Mouse (Mus musculus) neural tube, embryonic 13.5 days (tissue): Measurements from ENCODE around the gene Dnah8. TPM values are rescaled to one million over a fixed set of nuclear protein-coding genes. Genes with fewer than 3 reads are reported as not detected.
A peak's percentile ranks its signal among the peaks of the same experiment; 100 is the strongest.

ENCODE experiments used
- ATAC-seq: fragments of 200-750 bp; cut with Nextera tagmentation; 2 replicates; pipeline ENCODE4 v1.8.0; 2017; ENCODE audit warnings: low read depth, mild to moderate bottlenecking, moderate TSS enrichment, moderate library complexity
- H3K27ac ChIP-seq: fragments of 300-500 bp; sonication (generic); replicated peaks from 2 replicates; pipeline ENCODE4 v1.5.1; 2015; ENCODE audit warnings: moderate library complexity, mild to moderate bottlenecking, inconsistent platforms
- H3K27me3 ChIP-seq: fragments of 300-500 bp; sonication (generic); 2 replicates; pipeline ENCODE4 v1.6.1; 2015; ENCODE audit warnings: mild to moderate bottlenecking, inconsistent platforms
- H3K36me3 ChIP-seq: fragments of 300-500 bp; sonication (generic); 2 replicates; pipeline ENCODE4 v1.6.1; 2015; ENCODE audit warnings: mild to moderate bottlenecking, inconsistent platforms
- H3K4me1 ChIP-seq: fragments of 300-500 bp; sonication (generic); replicated peaks from 2 replicates; pipeline ENCODE4 v1.6.1; 2015; ENCODE audit warnings: inconsistent platforms
- H3K4me2 ChIP-seq: fragments of 300-500 bp; sonication (generic); 2 replicates; pipeline ENCODE4 v1.6.1; 2015; ENCODE audit warnings: inconsistent platforms, mild to moderate bottlenecking, moderate library complexity
- H3K4me3 ChIP-seq: fragments of 300-500 bp; sonication (generic); 2 replicates; pipeline ENCODE4 v1.5.1; 2015; ENCODE audit warnings: mild to moderate bottlenecking, inconsistent platforms
- H3K9ac ChIP-seq: fragments of 300-500 bp; sonication (generic); 2 replicates; pipeline ENCODE4 v1.6.1; 2015; ENCODE audit warnings: moderate library complexity, mild to moderate bottlenecking, inconsistent platforms
- H3K9me3 ChIP-seq: fragments of 300-500 bp; sonication (generic); 2 replicates; pipeline ENCODE4 v1.6.1; 2016; ENCODE audit warnings: inconsistent platforms
- WGBS: fragments of 180-500 bp; shearing (Covaris S2); methylation state at CpG from one replicate; pipeline ENCODE4 v1.1.7; 2015; 5-methylcytosine and 5-hydroxymethylcytosine counted together
- polyA plus RNA-seq: library from polyadenylated mRNA; unstranded; fragments of >200 nt; fragmentation: Nextera tagmentation; extraction: Ambion mirVana; gene quantifications from 2 replicates; pipeline ENCODE4 v1.2.1, GENCODE M21; 2015

The Dnah8 gene
- polyA plus RNA-seq, 1 experiment from 2014 or later = 1.2 TPM

DNA sequence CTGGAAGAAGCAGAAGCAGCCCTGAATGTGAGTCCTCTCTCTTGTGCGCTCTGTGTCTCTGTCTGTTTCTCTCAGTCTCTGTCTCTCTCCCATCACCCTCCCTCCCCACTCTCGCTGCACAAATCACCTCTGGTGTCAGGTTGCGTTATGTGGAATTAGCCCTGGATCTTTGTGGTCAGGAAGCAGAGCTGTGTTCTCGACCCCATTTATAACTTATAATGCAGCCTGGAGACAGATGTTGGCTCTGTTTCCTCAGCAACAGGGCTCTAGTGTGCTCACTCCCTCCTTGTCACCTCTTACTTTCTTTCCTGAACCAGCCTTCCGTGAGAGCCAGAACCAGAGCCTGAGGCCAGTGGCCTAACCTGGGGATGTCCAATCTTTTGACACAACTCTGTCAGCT, 150.9 kb downstream of the Dnah8 start:
- no peak overlapping the region for H3K9ac ChIP-seq
- no peaks in the 10 kb centered on the region for H3K9me3 ChIP-seq
- no peaks in the 10 kb centered on the region for H3K36me3 ChIP-seq
- H3K4me2 ChIP-seq = no peak overlapping the region
- ATAC-seq = no peak
- no peak overlapping the region for H3K4me3 ChIP-seq
- H3K27ac ChIP-seq = no peak overlapping the region
- H3K27me3 ChIP-seq = no peaks in the 10 kb centered on the region
- 43% methylated on average over 5 of the region's 5 CpGs for WGBS
- no peaks in the 10 kb centered on the region; the same call in 1 of the 2 replicates for H3K4me1 ChIP-seq

DNA sequence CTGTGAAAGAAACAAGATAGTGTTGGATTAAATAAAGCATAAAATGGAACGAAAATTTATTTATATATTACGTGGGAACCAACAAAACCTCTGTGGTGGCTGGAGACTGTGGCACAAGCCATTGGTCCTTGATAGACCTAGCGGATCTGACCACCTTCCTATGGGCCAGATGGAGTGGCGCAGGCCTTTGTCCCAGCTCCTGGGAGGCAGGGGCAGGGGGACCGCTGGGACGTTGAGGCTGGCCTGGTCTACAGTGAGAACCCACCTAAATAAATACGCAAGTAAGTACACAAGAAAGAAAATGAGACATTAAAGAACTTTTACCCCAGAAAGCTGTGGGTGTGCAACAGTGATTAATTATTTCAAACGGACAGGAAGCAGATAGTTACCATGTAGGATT, 156.9 kb downstream of the Dnah8 start:
- H3K9ac ChIP-seq = no peak overlapping the region
- ATAC-seq = no peak

DNA sequence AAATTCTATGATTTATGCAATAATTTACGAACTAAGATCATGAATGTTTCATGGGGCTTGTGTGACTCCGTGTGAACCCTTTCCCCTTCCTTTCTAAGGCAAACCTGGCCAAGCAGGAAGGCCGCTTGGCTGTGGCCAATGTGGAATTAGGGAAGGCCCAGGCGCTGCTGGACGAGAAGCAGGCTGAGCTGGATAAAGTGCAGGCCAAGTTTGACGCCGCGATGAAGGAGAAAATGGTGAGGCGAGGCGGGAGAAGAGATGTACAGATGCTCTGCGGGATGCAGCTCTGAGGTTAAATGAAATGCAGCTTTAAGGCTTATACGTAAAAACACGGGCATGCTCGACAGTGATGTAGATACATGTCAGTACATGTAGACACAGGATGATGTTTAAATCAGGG, 158.1 kb downstream of the Dnah8 start:
- H3K27ac ChIP-seq = no peak overlapping the region
- no peak for ATAC-seq

More for the DNA sequence above, 156.9 kb downstream of the Dnah8 start:
- Histone ChIP-seq H3K27me3 (no peaks in the 10 kb centered on the region), H3K36me3 (no peaks in the 10 kb centered on the region), H3K4me2 (no peak overlapping the region), H3K27ac (no peak overlapping the region), H3K4me1 (no peaks in the 10 kb centered on the region), H3K4me3 (no peak overlapping the region), H3K9me3 (no peaks in the 10 kb centered on the region)
- WGBS = 80% methylated on average over 8 of the region's 8 CpGs

DNA sequence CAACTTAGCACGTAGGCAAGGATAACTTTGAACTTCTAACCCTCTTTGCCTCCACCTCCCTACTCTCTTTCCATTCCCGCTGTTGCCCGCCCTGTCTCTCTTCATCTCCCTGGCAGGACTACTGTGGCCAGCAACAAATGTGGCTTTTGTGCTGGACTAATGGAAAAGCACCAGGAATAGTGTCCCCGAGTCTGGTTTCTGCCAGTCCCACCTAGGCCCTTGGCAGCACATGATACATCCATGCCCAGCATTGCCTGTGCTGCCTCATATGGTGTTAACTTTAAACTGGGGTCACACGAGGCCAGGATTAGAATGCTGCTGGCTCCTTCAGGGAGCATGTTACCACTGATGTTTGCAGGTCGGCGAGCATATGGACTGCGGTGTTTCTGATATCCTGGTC, 164.2 kb downstream of the Dnah8 start:
- Histone ChIP-seq H3K36me3 (no peaks in the 10 kb centered on the region), H3K9me3 (no peaks in the 10 kb centered on the region), H3K4me1 (no peaks in the 10 kb centered on the region), H3K4me3 (no peak overlapping the region), H3K9ac (no peak overlapping the region), H3K4me2 (no peak overlapping the region), H3K27me3 (no peaks in the 10 kb centered on the region), H3K27ac (no peak overlapping the region)
- WGBS = 94% methylated on average over 8 of the region's 8 CpGs
- ATAC-seq = no peak

More for the DNA sequence above, 158.1 kb downstream of the Dnah8 start:
- Histone ChIP-seq H3K4me3 (no peak overlapping the region), H3K4me1 (no peaks in the 10 kb centered on the region), H3K4me2 (no peak overlapping the region), H3K9ac (no peak overlapping the region), H3K27me3 (no peaks in the 10 kb centered on the region), H3K36me3 (no peaks in the 10 kb centered on the region), H3K9me3 (no peaks in the 10 kb centered on the region)
- 81% methylated on average over 14 of the region's 14 CpGs for WGBS

DNA sequence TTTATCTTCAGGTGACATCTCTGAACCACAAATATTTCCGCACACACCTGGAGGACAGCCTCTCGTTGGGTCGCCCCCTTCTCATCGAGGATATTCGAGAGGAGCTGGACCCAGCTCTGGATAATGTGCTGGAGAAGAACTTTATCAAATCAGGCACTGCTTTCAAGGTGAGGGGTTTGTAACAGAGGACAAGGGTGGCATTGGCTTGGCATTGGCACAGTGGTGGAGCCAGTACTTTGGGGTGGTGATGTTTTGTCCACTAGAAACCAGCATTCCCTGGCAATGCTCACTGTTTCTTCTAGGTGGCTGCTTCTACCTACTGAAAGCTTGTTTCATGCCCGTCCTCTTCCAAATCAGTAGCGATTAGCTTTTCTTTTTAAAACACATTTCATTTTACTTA, 166.7 kb downstream of the Dnah8 start:
- H3K9me3 ChIP-seq = no peaks in the 10 kb centered on the region
- H3K36me3 ChIP-seq = no peaks in the 10 kb centered on the region
- WGBS = 93% methylated on average over 7 of the region's 7 CpGs
- no peak overlapping the region for H3K4me2 ChIP-seq
- no peaks in the 10 kb centered on the region for H3K4me1 ChIP-seq
- H3K27ac ChIP-seq = no peak overlapping the region
- H3K4me3 ChIP-seq = no peak overlapping the region
- no peaks in the 10 kb centered on the region for H3K27me3 ChIP-seq
- no peak overlapping the region for H3K9ac ChIP-seq
- ATAC-seq = no peak

DNA sequence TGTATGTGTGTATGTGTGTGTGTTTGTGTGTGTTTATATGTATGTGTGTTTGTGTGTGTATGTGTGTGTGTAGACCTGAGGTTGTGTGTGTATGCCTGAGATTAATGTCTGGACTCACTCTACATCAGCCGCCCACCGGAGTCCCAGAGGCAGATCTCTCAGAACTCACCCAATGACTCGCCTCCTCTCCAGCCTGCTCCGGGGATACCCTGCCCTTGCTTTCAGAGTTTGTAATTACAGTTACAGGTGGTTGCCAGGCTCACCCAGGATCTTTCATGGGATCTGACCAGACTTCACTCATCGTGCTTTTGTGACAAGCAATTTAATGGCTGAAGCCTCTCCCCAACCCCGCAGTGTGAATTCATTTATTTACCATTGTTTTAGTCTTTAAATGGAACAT, 168.2 kb downstream of the Dnah8 start:
- no peak for ATAC-seq
- Histone ChIP-seq H3K36me3 (no peaks in the 10 kb centered on the region), H3K9ac (no peak overlapping the region), H3K4me2 (no peak overlapping the region), H3K27ac (no peak overlapping the region), H3K4me3 (no peak overlapping the region), H3K4me1 (no peaks in the 10 kb centered on the region), H3K27me3 (no peaks in the 10 kb centered on the region), H3K9me3 (no peaks in the 10 kb centered on the region)
- 81% methylated on average over 6 of the region's 6 CpGs for WGBS

DNA sequence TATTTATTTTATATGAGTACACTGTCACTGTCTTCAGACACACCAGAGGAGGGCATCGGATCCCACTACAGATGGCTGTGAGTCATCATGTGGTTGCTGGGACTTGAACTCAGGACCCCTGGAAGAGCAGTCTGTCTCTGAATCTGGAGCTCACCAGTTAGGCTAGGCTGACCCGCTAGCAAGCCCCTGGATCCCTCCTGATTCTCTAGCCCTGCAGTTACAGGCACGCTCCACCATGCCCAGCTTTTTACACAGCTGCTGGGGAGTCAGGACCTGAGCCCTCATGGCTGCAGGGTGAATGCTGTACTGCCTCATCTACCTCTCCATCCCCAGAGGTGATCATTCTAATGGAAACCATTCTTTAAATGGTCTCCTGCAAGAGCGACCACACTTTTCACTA, 172.5 kb downstream of the Dnah8 start:
- Histone ChIP-seq H3K27ac (no peak overlapping the region), H3K4me1 (no peaks in the 10 kb centered on the region), H3K4me3 (no peak overlapping the region), H3K9me3 (no peaks in the 10 kb centered on the region), H3K4me2 (no peak overlapping the region), H3K9ac (no peak overlapping the region), H3K27me3 (no peaks in the 10 kb centered on the region), H3K36me3 (no peaks in the 10 kb centered on the region)
- no peak for ATAC-seq
- 81% methylated on average over 4 of the region's 4 CpGs for WGBS

DNA sequence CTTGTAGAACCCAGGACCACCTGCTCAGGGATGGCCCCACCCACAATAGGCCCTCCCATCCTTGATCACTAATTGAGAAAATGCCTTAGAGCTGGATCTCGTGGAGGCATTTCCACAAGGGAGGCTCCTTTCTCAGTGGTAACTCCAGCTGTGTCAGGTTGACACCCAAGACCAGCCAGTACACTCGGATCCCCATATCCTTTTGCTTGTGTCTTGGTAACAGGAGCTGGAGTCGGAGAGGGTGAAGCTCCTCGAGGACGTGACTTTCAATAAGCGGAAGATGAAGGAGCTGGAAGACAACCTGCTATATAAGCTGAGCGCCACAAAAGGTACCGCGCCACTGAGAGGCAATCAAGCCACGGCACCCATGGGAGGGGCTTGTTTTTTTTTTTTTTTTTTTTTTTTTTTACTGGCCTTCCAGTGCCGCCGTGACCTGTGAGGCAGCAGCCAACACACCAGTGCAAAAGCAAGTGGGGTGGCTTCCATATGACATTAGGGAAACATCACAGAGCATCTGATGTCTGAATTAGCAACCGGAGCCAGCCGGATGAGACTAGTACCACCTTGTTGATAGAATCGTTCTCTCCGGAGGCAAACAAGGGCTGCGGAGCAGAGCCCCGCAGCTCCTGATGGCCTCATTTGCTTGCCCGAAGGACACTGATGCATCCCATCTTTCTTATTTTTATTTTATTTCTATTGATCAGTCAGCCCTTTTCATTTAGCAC, 176.3 kb downstream of the Dnah8 start:
- 0 out of 2 replicates have a peak, but pooled peaks cover 3% of the 10 kb centered on the region for H3K9me3 ChIP-seq
- peaks cover 14% of the 10 kb centered on the region for H3K4me1 ChIP-seq
- H3K9ac ChIP-seq = no peak overlapping the region
- H3K27me3 ChIP-seq = no peaks in the 10 kb centered on the region
- H3K36me3 ChIP-seq = no peaks in the 10 kb centered on the region
- no peak for ATAC-seq
- no peak overlapping the region for H3K27ac ChIP-seq
- no peak overlapping the region for H3K4me2 ChIP-seq
- WGBS = 86% methylated on average over 19 of the region's 19 CpGs
- H3K4me3 ChIP-seq = no peak overlapping the region

DNA sequence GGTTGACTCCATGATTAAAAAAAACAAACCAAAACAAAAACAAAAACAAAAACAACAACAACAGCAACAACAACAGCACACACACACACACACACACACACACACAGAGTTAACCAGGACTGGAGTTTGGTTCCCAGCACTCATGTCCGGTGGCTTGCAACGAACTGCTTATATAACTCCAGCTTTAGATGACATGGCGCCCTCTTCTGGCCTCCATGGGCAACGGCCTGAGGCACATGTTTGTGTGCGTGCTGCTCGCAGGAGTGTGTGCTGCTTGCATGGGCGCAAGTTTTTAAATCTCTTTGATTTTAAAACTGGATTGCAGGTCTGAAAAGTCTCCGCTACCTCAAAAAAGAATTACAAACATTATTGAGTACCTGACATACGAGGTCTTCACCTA, 179.5 kb downstream of the Dnah8 start:
- H3K27ac ChIP-seq = 0 out of 2 replicates have a peak overlapping the region, but pooled peaks have one; percentile 18
- H3K9ac ChIP-seq = no peak overlapping the region
- H3K27me3 ChIP-seq = no peaks in the 10 kb centered on the region
- H3K9me3 ChIP-seq = 0 out of 2 replicates have a peak, but pooled peaks cover 3% of the 10 kb centered on the region
- H3K4me3 ChIP-seq = no peak overlapping the region
- no peaks in the 10 kb centered on the region for H3K36me3 ChIP-seq
- 97% methylated on average over 9 of the region's 9 CpGs for WGBS
- no peak overlapping the region for H3K4me2 ChIP-seq
- peaks cover 34% of the 10 kb centered on the region for H3K4me1 ChIP-seq
- no peak for ATAC-seq

DNA sequence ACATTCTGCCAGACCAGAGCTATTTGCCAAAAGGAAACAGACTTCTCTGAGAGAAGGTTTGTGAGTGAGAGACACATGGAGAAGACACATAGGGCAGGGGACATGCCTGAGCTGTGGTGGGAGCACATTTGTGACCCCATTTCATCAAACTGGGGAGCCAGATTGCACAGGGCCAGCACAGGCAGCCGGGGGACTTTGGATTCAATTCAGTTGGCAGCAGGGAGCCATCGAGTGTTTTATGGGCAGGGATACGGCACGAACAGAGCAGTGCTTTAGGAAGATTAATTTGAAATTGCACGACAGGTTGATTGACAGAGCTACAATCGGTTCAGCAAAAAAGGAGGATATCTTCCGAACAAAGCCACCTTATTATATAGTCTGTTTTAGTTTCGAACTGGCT, 180.8 kb downstream of the Dnah8 start:
- H3K27ac ChIP-seq = peak overlapping the region; percentile 72
- H3K4me3 ChIP-seq = no peak overlapping the region
- peaks cover 47% of the 10 kb centered on the region for H3K4me1 ChIP-seq
- 0 out of 2 replicates have a peak overlapping the region, but pooled peaks have one; percentile 13 for H3K9ac ChIP-seq
- peak overlapping the region; percentile 23 for H3K4me2 ChIP-seq
- 0 out of 2 replicates have a peak, but pooled peaks cover 3% of the 10 kb centered on the region for H3K9me3 ChIP-seq
- H3K27me3 ChIP-seq = no peaks in the 10 kb centered on the region
- WGBS = 24% methylated on average over 8 of the region's 8 CpGs
- no peaks in the 10 kb centered on the region for H3K36me3 ChIP-seq
- peak; percentile 74 for ATAC-seq

DNA sequence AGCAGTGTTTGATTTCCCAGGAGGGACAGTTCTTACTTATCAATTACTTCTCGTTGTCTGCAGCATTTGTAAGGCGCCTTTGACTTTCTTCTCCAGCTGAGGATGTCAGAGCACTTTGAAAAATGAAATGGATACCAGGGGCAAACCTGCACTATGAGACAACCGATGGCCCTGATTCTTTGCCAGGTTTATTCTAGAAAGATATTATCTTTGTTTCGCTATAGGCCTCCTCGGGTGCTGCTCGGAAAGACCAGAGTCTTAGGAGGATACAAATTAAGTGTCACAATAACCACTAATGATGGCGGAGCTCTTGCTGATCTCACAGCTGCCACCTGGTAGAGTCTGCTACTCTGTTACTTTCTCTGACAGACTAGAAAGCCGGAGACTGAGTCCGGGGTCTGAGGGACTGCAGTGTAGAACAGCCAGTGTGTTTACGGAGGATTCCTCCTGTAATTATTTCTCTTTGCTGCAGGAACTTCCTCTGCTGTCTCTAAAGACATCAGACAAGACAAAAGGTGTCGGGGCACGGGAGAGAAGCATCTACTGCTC, 181.4 kb downstream of the Dnah8 start:
- Histone ChIP-seq H3K4me1 (peaks cover 53% of the 10 kb centered on the region), H3K9me3 (0 out of 2 replicates have a peak, but pooled peaks cover 3% of the 10 kb centered on the region), H3K27ac (peak overlapping the region; percentile 72), H3K4me3 (no peak overlapping the region), H3K36me3 (no peaks in the 10 kb centered on the region), H3K9ac (no peak overlapping the region), H3K4me2 (peak overlapping the region; percentile 23), H3K27me3 (no peaks in the 10 kb centered on the region)
- 0 out of 2 replicates have a peak, but pooled peaks have one; percentile 53 for ATAC-seq
- WGBS = 19% methylated on average over 12 of the region's 12 CpGs

DNA sequence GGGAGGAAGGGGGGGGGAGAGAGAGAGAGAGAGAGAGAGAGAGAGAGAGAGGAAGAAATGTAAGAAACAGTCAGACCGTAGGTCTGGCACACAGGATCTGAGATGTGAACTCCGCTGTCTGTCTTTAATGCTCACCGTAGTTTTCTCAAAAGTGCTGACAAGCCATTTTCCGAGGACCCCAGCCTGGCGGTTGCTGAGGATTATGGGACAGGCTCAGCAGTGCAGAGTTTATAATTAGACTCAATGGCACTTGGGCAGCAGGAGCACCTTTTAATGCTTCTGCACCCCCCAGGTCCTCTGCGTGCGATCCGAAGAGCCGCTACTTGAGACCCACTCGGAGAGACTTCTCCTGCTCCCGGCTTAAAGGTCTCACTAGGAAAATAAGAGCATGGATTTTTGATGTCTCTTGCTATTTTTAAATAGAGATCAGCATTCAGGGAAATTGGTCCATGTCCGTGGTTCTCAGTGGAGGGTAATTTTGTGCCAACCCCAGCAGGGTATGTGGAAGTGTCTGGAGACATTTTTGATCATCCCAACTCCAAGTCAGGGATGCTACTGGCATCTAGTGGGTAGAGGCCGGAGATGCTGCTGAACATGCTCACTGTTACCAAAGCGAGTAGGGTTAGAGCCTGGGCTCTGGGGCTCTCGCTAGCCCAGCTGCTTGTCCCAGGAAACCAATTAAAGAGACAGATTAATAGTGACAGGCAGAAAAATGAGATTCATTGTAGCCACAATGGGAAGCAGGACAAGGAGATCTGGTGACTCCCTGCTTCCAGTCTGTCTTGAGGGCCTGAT, 184.9 kb downstream of the Dnah8 start:
- no peak for ATAC-seq
- Histone ChIP-seq H3K4me2 (0 out of 2 replicates have a peak overlapping the region, but pooled peaks have one; percentile 13), H3K27ac (peak overlapping the region; percentile 71), H3K4me1 (peaks cover 52% of the 10 kb centered on the region), H3K4me3 (no peak overlapping the region), H3K9ac (no peak overlapping the region), H3K36me3 (no peaks in the 10 kb centered on the region), H3K27me3 (no peaks in the 10 kb centered on the region), H3K9me3 (no peaks in the 10 kb centered on the region)
- 54% methylated on average over 15 of the region's 15 CpGs for WGBS
